Mouse (Mus musculus) myocyte (in vitro differentiated cells): ENCODE data around the gene Frmd4a. TPM values are rescaled to one million over a fixed set of nuclear protein-coding genes. Genes with fewer than 3 reads are reported as not detected.
A peak's percentile ranks its signal among the peaks of the same experiment; 100 is the strongest.

Experiments
- H3K27me3 ChIP-seq: one replicate; pipeline ENCODE4 v1.6.1; 2011; ENCODE audit not compliant: control insufficient read depth, insufficient read depth, insufficient read length
- H3K36me3 ChIP-seq: one replicate; pipeline ENCODE4 v1.6.1; 2011; ENCODE audit not compliant: control insufficient read depth, insufficient read depth
- H3K4me2 ChIP-seq: one replicate; pipeline ENCODE4 v1.6.1; 2011; ENCODE audit warnings: low read depth, control low read depth
- H3K4me3 ChIP-seq: one replicate; pipeline ENCODE4 v1.5.1; 2011; ENCODE audit warnings: mild to moderate bottlenecking, control low read depth, moderate library complexity
- H3K79me2 ChIP-seq: one replicate; pipeline ENCODE4 v1.6.1; 2011; ENCODE audit not compliant: control insufficient read depth, insufficient read depth
- H3ac ChIP-seq: one replicate; pipeline ENCODE4 v1.6.1; 2011; ENCODE audit not compliant: control insufficient read depth, insufficient read length
- CEBPB ChIP-seq: IDR thresholded peaks from 2 replicates; pipeline ENCODE4 v1.6.1; 2011; ENCODE audit warnings: mild to moderate bottlenecking, moderate library complexity; ENCODE audit not compliant: poor library complexity, insufficient read depth, severe bottlenecking
- E2F4 ChIP-seq: IDR thresholded peaks from one replicate; pipeline ENCODE4 v1.6.1; 2011; ENCODE audit warnings: mild to moderate bottlenecking, control low read depth, moderate library complexity; ENCODE audit not compliant: insufficient read depth
- MAX ChIP-seq: IDR thresholded peaks from one replicate; pipeline ENCODE4 v1.6.1; 2011; ENCODE audit warnings: low read depth, mild to moderate bottlenecking, control low read depth
- MYOD1 ChIP-seq, 3 experiments: IDR thresholded peaks; one replicate each; pipeline ENCODE4 v1.6.1; 2011; ENCODE audit warnings: control low read depth in 2 of 3, low read depth in 2 of 3, mild to moderate bottlenecking in 2 of 3, moderate library complexity in 1 of 3; ENCODE audit not compliant: insufficient read length in 2 of 3, control insufficient read depth in 1 of 3
- MYOG ChIP-seq, 3 experiments: IDR thresholded peaks; one replicate each; pipeline ENCODE4 v1.6.1; 2011; ENCODE audit warnings: control low read depth in 2 of 3, low read depth in 2 of 3, mild to moderate bottlenecking in 2 of 3; ENCODE audit not compliant: insufficient read length in 2 of 3, control insufficient read depth in 1 of 3, insufficient read depth in 1 of 3
- POLR2A ChIP-seq: IDR thresholded peaks from one replicate; pipeline ENCODE4 v1.6.1; 2011; ENCODE audit warnings: low read depth, mild to moderate bottlenecking, control low read depth, moderate library complexity; ENCODE audit not compliant: insufficient read length
- POLR2AphosphoS2 ChIP-seq: IDR thresholded peaks from one replicate; pipeline ENCODE4 v1.6.1; 2011; ENCODE audit warnings: low read depth, control low read depth; ENCODE audit not compliant: insufficient read length
- REST ChIP-seq: IDR thresholded peaks from one replicate; pipeline ENCODE4 v1.6.1; 2011; ENCODE audit warnings: mild to moderate bottlenecking, control low read depth, moderate library complexity; ENCODE audit not compliant: insufficient read depth, insufficient read length
- SRF ChIP-seq: IDR thresholded peaks from one replicate; pipeline ENCODE4 v1.6.1; 2011; ENCODE audit warnings: low read depth; ENCODE audit not compliant: control insufficient read depth, insufficient read length
- TCF12 ChIP-seq: IDR thresholded peaks from one replicate; pipeline ENCODE4 v1.6.1; 2011; ENCODE audit warnings: mild to moderate bottlenecking, control low read depth; ENCODE audit not compliant: poor library complexity, insufficient read depth, severe bottlenecking
- TCF3 ChIP-seq: IDR thresholded peaks from one replicate; pipeline ENCODE4 v1.6.1; 2011; ENCODE audit warnings: low read depth, control low read depth; ENCODE audit not compliant: insufficient read length
- USF1 ChIP-seq: IDR thresholded peaks from one replicate; pipeline ENCODE4 v1.6.1; 2011; ENCODE audit warnings: low read depth, mild to moderate bottlenecking, control low read depth, moderate library complexity
- polyA plus RNA-seq: library from polyadenylated mRNA; unstranded; fragments of >200 nt; fragmentation: generic; extraction: Trizol; gene quantifications from one replicate; pipeline ENCODE4 v1.2.1, GENCODE M21; 2012; ENCODE audit warnings: missing spikeins

Gene Frmd4a
- polyA plus RNA-seq, 1 experiment: 24.7 TPM

GRCm38 (mm10) chr2:4406977-4407376 is 389.5 kb downstream of the Frmd4a start:
- peak overlapping the region; percentile 20 for H3K4me2 ChIP-seq
- peaks cover 6% of the 10 kb centered on the region for H3K36me3 ChIP-seq
- H3ac ChIP-seq: no peak overlapping the region
- peaks cover 93% of the 10 kb centered on the region for H3K79me2 ChIP-seq
- TF ChIP-seq SRF: no peak
- TF ChIP-seq MAX: no peak
- H3K4me3 ChIP-seq: no peak overlapping the region
- H3K27me3 ChIP-seq: no peaks in the 10 kb centered on the region

GRCm38 (mm10) chr2:4409810-4410433 is 392.4 kb downstream of the Frmd4a start:
- H3K27me3 ChIP-seq: no peaks in the 10 kb centered on the region
- no peak overlapping the region for H3ac ChIP-seq
- peaks cover 94% of the 10 kb centered on the region for H3K79me2 ChIP-seq
- peak overlapping the region; percentile 90 for H3K4me2 ChIP-seq
- H3K36me3 ChIP-seq: peaks cover 6% of the 10 kb centered on the region
- H3K4me3 ChIP-seq: peak overlapping the region; percentile 5
- TF ChIP-seq E2F4 (no peak), MYOD1 (IDR thresholded peaks at IDR 0.05; ENCODE audit: control insufficient read depth in 1 of 3, insufficient read length in 2 of 3, low read depth in 2 of 3) (peak in 1 of 3 experiments; percentile 3)

- TF ChIP-seq MYOD1 (IDR thresholded peaks at IDR 0.05; ENCODE audit: control insufficient read depth in 1 of 3, insufficient read length in 2 of 3, low read depth in 2 of 3) (no peak), SRF (no peak), E2F4 (no peak), TCF3 (no peak), TCF12 (no peak), POLR2A (no peak), USF1 (no peak), CEBPB (no peak), MAX (no peak), REST (no peak), POLR2AphosphoS2 (no peak), MYOG (IDR thresholded peaks at IDR 0.05; ENCODE audit: control insufficient read depth in 1 of 3, insufficient read depth in 1 of 3, insufficient read length in 2 of 3, low read depth in 2 of 3) (no peak)
- Histone ChIP-seq H3K36me3 (peaks cover 11% of the 10 kb centered on the region), H3K79me2 (peaks cover 93% of the 10 kb centered on the region), H3K27me3 (no peaks in the 10 kb centered on the region), H3ac (no peak overlapping the region), H3K4me2 (no peak overlapping the region), H3K4me3 (no peak overlapping the region)
Observed at GRCm38 (mm10) chr2:4412870-4413595, 395.5 kb downstream of the Frmd4a start.

GRCm38 (mm10) chr2:4413596-4414335 is 396.2 kb downstream of the Frmd4a start:
- Histone ChIP-seq H3K79me2 (peaks cover 93% of the 10 kb centered on the region), H3K4me2 (no peak overlapping the region), H3K27me3 (no peaks in the 10 kb centered on the region), H3K36me3 (peaks cover 11% of the 10 kb centered on the region), H3ac (no peak overlapping the region), H3K4me3 (no peak overlapping the region)
- TF ChIP-seq MAX: no peak
- no peak for TF ChIP-seq REST
- peak; percentile 10 for TF ChIP-seq TCF12
- peak; percentile 58 for TF ChIP-seq TCF3
- TF ChIP-seq MYOG (IDR thresholded peaks at IDR 0.05; ENCODE audit: control insufficient read depth in 1 of 3, insufficient read depth in 1 of 3, insufficient read length in 2 of 3, low read depth in 2 of 3): peak in 2 of 3 experiments; percentile 64 to 83
- peak in 2 of 3 experiments; percentile 78 to 93 for TF ChIP-seq MYOD1 (IDR thresholded peaks at IDR 0.05; ENCODE audit: control insufficient read depth in 1 of 3, insufficient read length in 2 of 3, low read depth in 2 of 3)

- H3K4me2 ChIP-seq: peak overlapping the region; percentile 42
- H3K79me2 ChIP-seq: peaks cover 84% of the 10 kb centered on the region
- H3K27me3 ChIP-seq: no peaks in the 10 kb centered on the region
- H3K4me3 ChIP-seq: no peak overlapping the region
- peaks cover 7% of the 10 kb centered on the region for H3K36me3 ChIP-seq
- H3ac ChIP-seq: no peak overlapping the region
- no peak for TF ChIP-seq MYOG (IDR thresholded peaks at IDR 0.05; ENCODE audit: control insufficient read depth in 1 of 3, insufficient read depth in 1 of 3, insufficient read length in 2 of 3, low read depth in 2 of 3)
- TF ChIP-seq E2F4: no peak
- TF ChIP-seq TCF3: no peak
- no peak for TF ChIP-seq CEBPB
- no peak for TF ChIP-seq MYOD1 (IDR thresholded peaks at IDR 0.05; ENCODE audit: control insufficient read depth in 1 of 3, insufficient read length in 2 of 3, low read depth in 2 of 3)
- no peak for TF ChIP-seq POLR2AphosphoS2
- TF ChIP-seq MAX: no peak
- TF ChIP-seq POLR2A: no peak
- no peak for TF ChIP-seq USF1
Observed at GRCm38 (mm10) chr2:4420679-4421312, 403.3 kb downstream of the Frmd4a start.
